Mouse (Mus musculus) C2C12 (cell line): ENCODE data around the gene Pacs1. TPM values are rescaled to one million over a fixed set of nuclear protein-coding genes. Genes with fewer than 3 reads are reported as not detected.

Source experiments
- H3K27me3 ChIP-seq: one replicate; pipeline ENCODE4 v1.6.1; 2011; ENCODE audit not compliant: control insufficient read depth, insufficient read depth, insufficient read length
- H3K36me3 ChIP-seq: one replicate; pipeline ENCODE4 v1.6.1; 2011; ENCODE audit not compliant: control insufficient read depth, insufficient read depth
- H3K4me3 ChIP-seq: one replicate; pipeline ENCODE4 v1.5.1; 2011; ENCODE audit warnings: mild to moderate bottlenecking, control low read depth; ENCODE audit not compliant: poor library complexity, insufficient read depth, severe bottlenecking
- H3K79me2 ChIP-seq: one replicate; pipeline ENCODE4 v1.6.1; 2011; ENCODE audit not compliant: control insufficient read depth, insufficient read depth
- H3K79me3 ChIP-seq: one replicate; pipeline ENCODE4 v1.6.1; 2011; ENCODE audit warnings: low read depth, control low read depth
- H3ac ChIP-seq: one replicate; pipeline ENCODE3; 2011; ENCODE audit warnings: low read depth; ENCODE audit not compliant: control insufficient read depth, insufficient read length
- CEBPB ChIP-seq: IDR thresholded peaks from one replicate; pipeline ENCODE4 v1.6.1; 2011; ENCODE audit warnings: low read depth, mild to moderate bottlenecking, control low read depth, moderate library complexity
- CTCF ChIP-seq: IDR thresholded peaks from one replicate; pipeline ENCODE4 v1.5.1; 2011; ENCODE audit not compliant: control insufficient read depth, insufficient read depth, insufficient read length
- FOSL1 ChIP-seq: IDR thresholded peaks from one replicate; pipeline ENCODE4 v1.8.0; 2011; ENCODE audit warnings: mild to moderate bottlenecking, low read length; ENCODE audit not compliant: poor library complexity, insufficient read depth, severe bottlenecking
- MAX ChIP-seq: IDR thresholded peaks from one replicate; pipeline ENCODE4 v1.6.1; 2011; ENCODE audit warnings: mild to moderate bottlenecking, control low read depth
- MYOD1 ChIP-seq: IDR thresholded peaks from one replicate; pipeline ENCODE4 v1.6.1; 2011; ENCODE audit warnings: low read depth; ENCODE audit not compliant: control insufficient read depth, insufficient read length
- MYOG ChIP-seq: IDR thresholded peaks from one replicate; pipeline ENCODE4 v1.6.1; 2011; ENCODE audit not compliant: control insufficient read depth, insufficient read length; ENCODE audit errors: extremely low read depth
- USF1 ChIP-seq: IDR thresholded peaks from one replicate; pipeline ENCODE4 v1.6.1; 2011; ENCODE audit warnings: low read depth, mild to moderate bottlenecking, control low read depth, moderate library complexity
- polyA plus RNA-seq: library from polyadenylated mRNA; unstranded; fragments of >200 nt; fragmentation: generic; extraction: Trizol; gene quantifications from one replicate; pipeline ENCODE4 v1.2.1, GENCODE M21; 2012; ENCODE audit warnings: missing spikeins

The Pacs1 gene
- polyA plus RNA-seq, 1 experiment, result 10.1 TPM

DNA sequence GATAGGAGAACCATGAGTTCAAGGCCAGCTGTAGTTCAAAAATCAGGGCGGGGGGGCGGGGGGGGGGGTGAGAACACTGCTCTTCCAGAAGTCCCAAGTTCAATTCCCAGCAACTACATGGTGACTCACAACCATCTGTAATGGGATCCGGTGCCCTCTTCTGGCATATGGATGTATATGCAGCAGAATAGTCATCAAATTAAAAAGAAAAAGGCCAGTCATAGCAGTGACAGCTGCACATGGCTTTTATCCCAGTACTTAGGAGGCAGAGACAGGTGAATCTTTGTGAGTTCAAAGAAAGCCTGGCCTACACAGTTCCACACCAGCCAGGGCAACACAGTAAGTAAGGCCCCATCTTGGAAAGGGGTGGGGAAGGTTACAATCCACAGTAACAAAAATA lies 4.2 kb upstream of the Pacs1 start:
- Histone ChIP-seq H3ac (no peak overlapping the region), H3K79me3 (peaks cover 7% of the 10 kb centered on the region), H3K27me3 (no peaks in the 10 kb centered on the region), H3K4me3 (no peak overlapping the region), H3K79me2 (peaks cover 20% of the 10 kb centered on the region), H3K36me3 (peaks cover 74% of the 10 kb centered on the region)
- TF ChIP-seq CTCF (no peak), USF1 (no peak), MYOD1 (no peak), MAX (no peak), CEBPB (no peak), FOSL1 (no peak), MYOG (no peak)

DNA sequence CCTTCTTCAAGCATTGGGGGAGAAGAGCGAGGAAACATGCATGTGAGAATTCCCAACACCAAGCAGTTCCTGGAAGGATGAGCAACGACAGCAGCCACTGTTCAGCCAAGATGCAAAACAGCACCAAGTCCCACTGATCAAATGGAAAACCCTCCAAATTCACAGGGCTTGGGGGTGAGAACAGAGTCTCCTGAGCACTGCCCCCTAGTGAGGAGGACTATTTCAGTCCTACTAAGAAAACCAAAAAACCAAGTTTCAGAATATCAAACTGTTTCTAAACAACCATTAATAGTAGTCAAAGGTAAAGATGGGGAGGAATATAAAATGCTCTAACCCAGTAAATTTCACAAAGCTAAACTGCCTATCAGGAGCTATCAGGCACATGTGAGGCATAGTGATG lies 3.6 kb upstream of the Pacs1 start:
- peaks cover 68% of the 10 kb centered on the region for H3K36me3 ChIP-seq
- no peaks in the 10 kb centered on the region for H3K27me3 ChIP-seq
- H3K79me2 ChIP-seq, result peaks cover 26% of the 10 kb centered on the region
- no peak for TF ChIP-seq MAX
- TF ChIP-seq USF1, result no peak
- no peak for TF ChIP-seq CEBPB
- H3ac ChIP-seq, result no peak overlapping the region
- no peak overlapping the region for H3K4me3 ChIP-seq
- peaks cover 7% of the 10 kb centered on the region for H3K79me3 ChIP-seq

- H3K36me3 ChIP-seq, result peaks cover 63% of the 10 kb centered on the region
- H3K79me3 ChIP-seq, result peaks cover 9% of the 10 kb centered on the region
- no peak for TF ChIP-seq MYOG
- TF ChIP-seq MAX, result no peak
- no peak for TF ChIP-seq FOSL1
- no peak for TF ChIP-seq CTCF
- TF ChIP-seq USF1, result no peak
- TF ChIP-seq MYOD1, result no peak
- no peak for TF ChIP-seq CEBPB
- H3ac ChIP-seq, result no peak overlapping the region
- no peak overlapping the region for H3K4me3 ChIP-seq
- no peaks in the 10 kb centered on the region for H3K27me3 ChIP-seq
- peaks cover 31% of the 10 kb centered on the region for H3K79me2 ChIP-seq
These were observed 2.8 kb upstream of the Pacs1 start for GRCm38 (mm10) chr19:5275736-5276135.

DNA sequence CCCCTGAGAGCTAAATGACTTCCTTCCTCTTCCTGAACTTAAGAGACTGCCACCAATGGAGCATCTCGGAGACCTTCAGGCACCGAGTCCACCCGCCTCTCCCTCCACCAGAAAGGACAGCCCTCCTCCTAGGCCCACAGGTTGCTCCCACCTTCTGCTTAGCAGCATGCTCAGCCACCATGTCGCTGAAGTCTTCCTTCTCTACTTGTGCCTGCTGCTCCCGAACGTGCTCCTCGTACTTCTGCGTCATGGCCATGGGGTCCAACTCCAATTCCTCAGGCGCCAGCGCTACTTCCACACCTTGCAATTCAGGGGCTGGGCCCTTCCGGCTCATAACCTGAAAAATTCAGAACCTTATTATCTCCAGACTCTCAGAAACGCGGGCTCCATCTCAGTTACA lies 1.7 kb upstream of the Pacs1 start:
- Histone ChIP-seq H3K79me2 (peaks cover 39% of the 10 kb centered on the region), H3K36me3 (peaks cover 58% of the 10 kb centered on the region)

DNA sequence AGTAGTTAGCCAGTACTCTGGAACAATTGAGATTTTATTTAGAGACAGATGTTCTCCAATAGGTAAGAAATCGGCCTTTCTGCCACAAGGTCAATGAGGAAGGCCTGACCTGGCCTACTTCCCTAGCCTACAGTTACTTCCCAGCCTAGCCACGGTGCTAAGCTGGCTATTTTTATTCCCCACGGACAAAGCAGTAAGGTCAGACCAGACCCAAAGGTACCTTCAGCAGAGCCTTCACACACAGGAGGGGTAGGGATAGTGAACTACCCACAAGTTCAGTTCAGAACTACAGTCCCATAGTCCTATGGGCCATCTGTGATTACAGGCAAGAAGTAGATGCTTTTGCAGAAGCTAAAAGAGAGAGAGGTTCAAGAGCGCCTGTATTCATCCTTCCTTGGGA lies 997 bp upstream of the Pacs1 start:
- TF ChIP-seq MYOG (no peak), FOSL1 (no peak), CTCF (no peak)
- Histone ChIP-seq H3K79me3 (peaks cover 7% of the 10 kb centered on the region), H3K79me2 (peaks cover 47% of the 10 kb centered on the region), H3K27me3 (no peaks in the 10 kb centered on the region), H3K36me3 (peaks cover 50% of the 10 kb centered on the region), H3K4me3 (no peak overlapping the region), H3ac (no peak overlapping the region)

More for the DNA sequence above, 1.7 kb upstream of the Pacs1 start:
- H3ac ChIP-seq, result no peak overlapping the region
- no peaks in the 10 kb centered on the region for H3K27me3 ChIP-seq
- no peak overlapping the region for H3K4me3 ChIP-seq
- H3K79me3 ChIP-seq, result peaks cover 9% of the 10 kb centered on the region
- TF ChIP-seq FOSL1, result no peak
- no peak for TF ChIP-seq MYOD1
- no peak for TF ChIP-seq MAX
- no peak for TF ChIP-seq USF1
- no peak for TF ChIP-seq MYOG
- TF ChIP-seq CEBPB, result no peak
- TF ChIP-seq CTCF, result no peak

DNA sequence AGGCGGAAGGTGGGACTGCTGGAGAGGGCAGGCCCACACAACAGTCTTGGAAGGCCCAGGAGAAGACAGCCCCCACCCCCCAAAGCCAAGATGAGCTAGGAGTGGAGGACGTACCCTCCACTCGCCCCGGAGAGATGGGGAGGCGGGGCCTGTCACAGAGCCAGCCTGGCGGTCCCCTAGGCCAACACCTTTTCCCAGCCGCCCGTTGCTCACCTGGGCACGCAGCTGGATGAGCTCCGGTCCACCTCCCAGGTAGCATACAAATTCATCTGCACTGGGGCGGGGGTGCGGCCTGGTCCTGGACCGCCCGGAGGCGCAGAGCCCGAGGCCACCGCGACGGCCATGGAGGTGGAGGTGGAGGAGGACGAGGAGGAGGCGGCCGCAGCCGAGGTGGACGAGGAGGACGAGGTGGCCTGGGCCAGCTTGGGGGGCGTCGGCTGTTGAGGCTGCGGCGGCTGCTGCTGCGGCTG lies 558 bp downstream of the Pacs1 start:
- TF ChIP-seq MYOG (no peak), MAX (no peak), MYOD1 (no peak), CEBPB (no peak), FOSL1 (no peak)
- Histone ChIP-seq H3K27me3 (no peaks in the 10 kb centered on the region), H3K79me2 (peaks cover 36% of the 10 kb centered on the region)

More for the DNA sequence above, 558 bp downstream of the Pacs1 start:
- H3ac ChIP-seq, result peak overlapping the region; percentile 84
- H3K36me3 ChIP-seq, result peaks cover 35% of the 10 kb centered on the region
- peak overlapping the region; percentile 39 for H3K4me3 ChIP-seq
- H3K79me3 ChIP-seq, result peaks cover 5% of the 10 kb centered on the region
